In genomic region chr4:124890831-124891230, GRCm38 (mm10) we compare ENCODE assay signal across 23 mouse cellular contexts. TPM values are rescaled to one million over a fixed set of nuclear protein-coding genes. Genes with fewer than 3 reads are reported as not detected.
"Had no signal": no experiment of that assay in that cellular context is flagged by ENCODE, and none has a peak within 500 bp of the region (broad histone marks: within the 10 kb centered on the region; RNA-seq: fewer than 3 reads in every experiment).

No protein-coding gene starts in this region.

- DNase-seq: kidney, adult 2 months; kidney, postnatal 25 days; liver; lung, adult 18-20 months; lung, postnatal 10 days; lung, postnatal 36 days; retina, postnatal 1 day; right cerebral cortex, postnatal 4 days; thymus, postnatal 36 days had no signal

- H3K27ac ChIP-seq: kidney, postnatal 0 days; limb, embryonic 10.5 days; limb, embryonic 13.5 days; liver, embryonic 12.5 days; liver, embryonic 15.5 days; lung, embryonic 15.5 days; midbrain, embryonic 10.5 days; midbrain, embryonic 13.5 days; neural tube, embryonic 13.5 days; stomach, postnatal 0 days had no signal

- H3K4me3 ChIP-seq: limb, embryonic 10.5 days; limb, embryonic 13.5 days; liver, embryonic 12.5 days; liver, embryonic 15.5 days; lung, embryonic 15.5 days; megakaryocyte, embryonic 14.5 days; midbrain, embryonic 10.5 days; midbrain, embryonic 13.5 days; myocyte; neural tube, embryonic 13.5 days had no signal

RNA-seq across cellular contexts. Expression of gene Epha10, which starts 10.1 kb away (rescaled TPM):
- total RNA-seq: monocyte, adult 5-6 weeks; neutrophil, adult 5-6 weeks had no signal

RNA-seq across cellular contexts. Expression of gene Maneal, which starts 28.9 kb away (rescaled TPM):
- total RNA-seq: neutrophil, adult 5-6 weeks had no signal
